Mouse (Mus musculus): ENCODE measurements around the gene Klhl1. TPM values are rescaled to one million over a fixed set of nuclear protein-coding genes. Genes with fewer than 3 reads are reported as not detected.

The Klhl1 gene
- polyA plus RNA-seq (2012; rRNA removed) (not detected in 2 replicates), polyA plus RNA-seq (2014; fragmentation: Nextera tagmentation; extraction: Ambion mirVana) (not detected in 2 replicates)

- H3K4me1 ChIP-seq (replicated peaks; ENCODE audit: control insufficient read depth in 2 of 2, insufficient read depth in 2 of 2, low read length in 1 of 2) = no peaks in the 10 kb centered on the region
- no peak for DNase-seq (ENCODE audit: low read depth in 3 of 3, low spot score in 3 of 3)
- no peak for ATAC-seq (ENCODE audit: insufficient read depth)
- no peak within 1 kb of the TSS for H3K4me3 ChIP-seq (ENCODE audit: insufficient read depth in 1 of 2, low read depth in 2 of 2, low read length in 2 of 2)
- H3K9me3 ChIP-seq (ENCODE audit: control insufficient read depth, low read length) = no peaks in the 10 kb centered on the region
- H3K27ac ChIP-seq = no peak within 1 kb of the TSS
- TF ChIP-seq CTCF (IDR thresholded peaks at IDR 0.05; ENCODE audit: low read depth) (no peak), EP300 (IDR thresholded peaks at IDR 0.05; ENCODE audit: low read depth) (no peak)
- no peaks in the 10 kb centered on the region; the same call in 1 of the 2 replicates for H3K27me3 ChIP-seq (ENCODE audit: control insufficient read depth, insufficient read depth, low read length)
- no peak within 1 kb of the TSS for H3K4me2 ChIP-seq (ENCODE audit: low read depth)
- 42% methylated on average over 12 of the region's 13 CpGs for WGBS (ENCODE audit: insufficient replicate concordance)
- H3K36me3 ChIP-seq (replicated peaks; ENCODE audit: control insufficient read depth, insufficient read depth, low read depth) = no peaks in the 10 kb centered on the region
- no peak within 1 kb of the TSS for H3K9ac ChIP-seq (replicated peaks)
These were observed at the start of gene Klhl1 for GRCm38 (mm10) chr14:96518954-96519682. Gene Klhl1, minus strand, starts transcription at chr14:96519102.

- TF ChIP-seq EP300 (IDR thresholded peaks at IDR 0.05; ENCODE audit: low read depth) (no peak), CTCF (IDR thresholded peaks at IDR 0.05; ENCODE audit: low read depth) (no peak)
- no peak overlapping the region for H3K9ac ChIP-seq (replicated peaks)
- WGBS (ENCODE audit: insufficient replicate concordance) = 55% methylated on average over 2 of the region's 2 CpGs
- H3K4me1 ChIP-seq (replicated peaks; ENCODE audit: control insufficient read depth in 2 of 2, insufficient read depth in 2 of 2, low read length in 1 of 2) = no peaks in the 10 kb centered on the region
- no peak overlapping the region for H3K4me3 ChIP-seq (ENCODE audit: insufficient read depth in 1 of 2, low read depth in 2 of 2, low read length in 2 of 2)
- H3K9me3 ChIP-seq (ENCODE audit: control insufficient read depth, low read length) = no peaks in the 10 kb centered on the region
- no peaks in the 10 kb centered on the region for H3K36me3 ChIP-seq (replicated peaks; ENCODE audit: control insufficient read depth, insufficient read depth, low read depth)
- no peak for DNase-seq (ENCODE audit: low read depth in 3 of 3, low spot score in 3 of 3)
- H3K27me3 ChIP-seq (ENCODE audit: control insufficient read depth, insufficient read depth, low read length) = no peaks in the 10 kb centered on the region
- ATAC-seq (ENCODE audit: insufficient read depth) = no peak
- no peak overlapping the region for H3K4me2 ChIP-seq (ENCODE audit: low read depth)
- no peak overlapping the region for H3K27ac ChIP-seq
These were observed 34.8 kb upstream of the Klhl1 start for GRCm38 (mm10) chr14:96553668-96554067.

GRCm38 (mm10) chr14:96518151-96518953 is 550 bp downstream of the Klhl1 start:
- ATAC-seq (ENCODE audit: insufficient read depth) (no peak), DNase-seq (ENCODE audit: low read depth in 3 of 3, low spot score in 3 of 3) (no peak)
- Histone ChIP-seq H3K4me3 (ENCODE audit: insufficient read depth in 1 of 2, low read depth in 2 of 2, low read length in 2 of 2) (no peak overlapping the region), H3K9me3 (ENCODE audit: control insufficient read depth, low read length) (no peaks in the 10 kb centered on the region), H3K27ac (no peak overlapping the region), H3K9ac (replicated peaks) (no peak overlapping the region), H3K4me1 (replicated peaks; ENCODE audit: control insufficient read depth in 2 of 2, insufficient read depth in 2 of 2, low read length in 1 of 2) (no peaks in the 10 kb centered on the region), H3K27me3 (ENCODE audit: control insufficient read depth, insufficient read depth, low read length) (no peaks in the 10 kb centered on the region; the same call in 1 of the 2 replicates), H3K4me2 (ENCODE audit: low read depth) (no peak overlapping the region), H3K36me3 (replicated peaks; ENCODE audit: control insufficient read depth, insufficient read depth, low read depth) (no peaks in the 10 kb centered on the region)
- WGBS (ENCODE audit: insufficient replicate concordance) = 3% methylated on average over 35 of the region's 35 CpGs
- TF ChIP-seq EP300 (IDR thresholded peaks at IDR 0.05; ENCODE audit: low read depth) = no peak
- TF ChIP-seq CTCF (IDR thresholded peaks at IDR 0.05; ENCODE audit: low read depth) = no peak

DNA sequence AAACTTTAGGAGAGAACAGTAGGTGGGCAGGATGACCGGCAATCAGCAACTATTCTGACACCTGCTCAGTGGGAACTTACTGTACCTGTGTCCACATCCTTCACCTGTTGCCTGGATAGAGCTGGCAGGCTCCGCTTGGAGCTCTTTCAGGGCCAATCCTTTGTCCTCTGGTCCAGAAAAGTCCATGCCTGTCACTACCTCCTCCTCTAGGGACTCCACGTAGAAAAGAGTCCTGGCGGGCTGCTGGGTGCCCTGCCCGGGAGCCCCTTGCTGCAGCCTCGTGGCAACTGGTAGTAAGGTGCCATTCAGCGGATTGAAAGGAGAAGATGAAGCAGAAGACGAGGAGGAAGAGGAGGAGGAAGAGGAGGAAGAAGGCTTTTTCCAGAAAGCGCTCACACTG is 1.2 kb downstream of the Klhl1 start:
- H3K4me1 ChIP-seq (replicated peaks; ENCODE audit: control insufficient read depth in 2 of 2, insufficient read depth in 2 of 2, low read length in 1 of 2) = no peaks in the 10 kb centered on the region
- ATAC-seq (ENCODE audit: insufficient read depth) = no peak
- H3K4me2 ChIP-seq (ENCODE audit: low read depth) = no peak overlapping the region
- H3K27me3 ChIP-seq (ENCODE audit: control insufficient read depth, insufficient read depth, low read length) = no peaks in the 10 kb centered on the region; the same call in 1 of the 2 replicates
- TF ChIP-seq EP300 (IDR thresholded peaks at IDR 0.05; ENCODE audit: low read depth) (no peak), CTCF (IDR thresholded peaks at IDR 0.05; ENCODE audit: low read depth) (no peak)
- no peaks in the 10 kb centered on the region for H3K36me3 ChIP-seq (replicated peaks; ENCODE audit: control insufficient read depth, insufficient read depth, low read depth)
- H3K27ac ChIP-seq = no peak overlapping the region
- 7% methylated on average over 9 of the region's 9 CpGs for WGBS (ENCODE audit: insufficient replicate concordance)
- no peak overlapping the region for H3K9ac ChIP-seq (replicated peaks)
- H3K4me3 ChIP-seq (ENCODE audit: insufficient read depth in 1 of 2, low read depth in 2 of 2, low read length in 2 of 2) = no peak overlapping the region
- DNase-seq (ENCODE audit: low read depth in 3 of 3, low spot score in 3 of 3) = no peak
- H3K9me3 ChIP-seq (ENCODE audit: control insufficient read depth, low read length) = no peaks in the 10 kb centered on the region

- 62% methylated on average over 2 of the region's 2 CpGs for WGBS (ENCODE audit: insufficient replicate concordance)
These were observed 19.0 kb downstream of the Klhl1 start for GRCm38 (mm10) chr14:96499936-96500335.

More at GRCm38 (mm10) chr14:96499936-96500335, 19.0 kb downstream of the Klhl1 start:
- DNase-seq (ENCODE audit: low read depth in 3 of 3, low spot score in 3 of 3) (no peak), ATAC-seq (ENCODE audit: insufficient read depth) (no peak)
- Histone ChIP-seq H3K9me3 (ENCODE audit: control insufficient read depth, low read length) (no peaks in the 10 kb centered on the region), H3K27me3 (ENCODE audit: control insufficient read depth, insufficient read depth, low read length) (no peaks in the 10 kb centered on the region), H3K4me3 (ENCODE audit: insufficient read depth in 1 of 2, low read depth in 2 of 2, low read length in 2 of 2) (no peak overlapping the region), H3K9ac (replicated peaks) (no peak overlapping the region), H3K36me3 (replicated peaks; ENCODE audit: control insufficient read depth, insufficient read depth, low read depth) (no peaks in the 10 kb centered on the region), H3K4me1 (replicated peaks; ENCODE audit: control insufficient read depth in 2 of 2, insufficient read depth in 2 of 2, low read length in 1 of 2) (no peaks in the 10 kb centered on the region), H3K27ac (no peak overlapping the region), H3K4me2 (ENCODE audit: low read depth) (no peak overlapping the region)
- TF ChIP-seq EP300 (IDR thresholded peaks at IDR 0.05; ENCODE audit: low read depth) (no peak), CTCF (IDR thresholded peaks at IDR 0.05; ENCODE audit: low read depth) (no peak)
